Mouse (Mus musculus) heart, adult 11 months (tissue): ENCODE results near the gene Fnbp1.
"Not testable (repeated sequence)": the region's sequence is repeated elsewhere in the genome, so short reads cannot be mapped to it uniquely, and the experiment has no call there.

Experiments used
- DNase-seq: peaks from one replicate; pipeline ENCODE4 v3.0.0; 2022

Fnbp1 gene

DNA sequence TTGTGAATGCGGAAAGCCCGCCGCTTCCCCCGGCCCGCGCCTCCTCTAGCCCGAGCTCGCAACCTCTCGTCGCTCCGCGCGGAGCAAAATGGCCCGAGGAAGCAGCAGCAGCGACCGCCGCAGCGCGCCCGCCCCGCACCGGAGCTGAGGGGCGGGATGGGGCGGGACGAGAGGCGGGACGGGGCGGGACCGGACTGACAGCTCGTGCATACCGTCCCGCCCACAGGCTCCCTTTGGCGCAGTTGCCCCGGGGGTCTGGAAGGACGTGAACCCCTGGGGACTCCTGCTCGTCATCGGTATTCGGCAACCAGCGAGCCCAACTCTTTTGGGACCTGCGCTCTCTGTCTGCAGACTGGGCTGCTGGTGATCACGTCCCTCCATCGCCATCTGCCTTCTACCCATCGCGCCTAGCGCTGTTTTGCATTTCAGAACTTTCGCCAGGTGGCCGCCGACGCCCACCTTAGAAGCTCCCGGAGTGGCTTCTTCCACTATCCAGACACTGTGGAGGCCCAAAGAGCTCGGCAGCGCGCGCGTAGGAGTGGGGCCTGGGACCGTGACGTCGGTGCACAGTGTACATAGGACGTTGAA is at the start of gene Fnbp1:
Fnbp1 (minus strand) TSS at position 142 of the 588 bp plus-strand sequence.
- DNase-seq = peak; percentile 99

DNA sequence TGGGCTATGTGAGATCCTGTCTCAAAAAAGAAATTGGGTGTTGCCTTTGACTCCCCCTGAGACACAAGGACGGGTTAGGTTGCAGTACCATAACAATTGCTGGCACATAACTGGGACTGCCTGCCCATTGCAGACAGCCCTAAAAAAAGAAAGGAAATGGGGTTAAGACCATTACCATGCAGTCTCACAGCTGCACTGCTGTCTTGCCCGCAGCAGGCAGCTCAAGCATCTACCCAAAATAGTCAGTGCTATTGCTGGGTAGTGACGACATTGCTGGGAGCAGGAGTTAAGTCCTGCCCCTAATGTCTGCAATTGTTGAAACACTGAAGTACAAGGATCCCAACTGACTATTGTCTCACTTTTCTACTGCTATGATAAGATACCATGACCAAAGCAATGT is 47.8 kb upstream of the Fnbp1 start:
- no peak for DNase-seq

DNA sequence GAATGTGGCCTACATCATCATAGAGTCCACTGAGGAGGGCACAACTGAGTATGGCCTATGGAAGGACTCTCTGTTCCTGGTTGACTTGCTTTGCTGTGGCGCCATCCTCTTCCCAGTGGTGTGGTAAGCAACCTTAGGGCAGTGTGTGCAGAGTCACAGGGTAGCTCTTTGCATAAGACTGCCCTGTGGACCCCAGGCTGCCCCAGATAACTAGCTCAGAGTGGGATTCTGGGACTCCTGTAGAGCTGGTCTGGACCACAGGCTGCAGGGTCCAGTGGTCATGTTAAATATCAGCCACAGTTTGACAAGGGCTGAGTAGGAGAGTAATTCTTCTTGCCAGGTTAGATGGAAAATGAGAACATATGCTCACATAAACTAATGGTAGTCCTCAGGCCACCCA is 46.9 kb upstream of the Fnbp1 start:
- DNase-seq = no peak

DNA sequence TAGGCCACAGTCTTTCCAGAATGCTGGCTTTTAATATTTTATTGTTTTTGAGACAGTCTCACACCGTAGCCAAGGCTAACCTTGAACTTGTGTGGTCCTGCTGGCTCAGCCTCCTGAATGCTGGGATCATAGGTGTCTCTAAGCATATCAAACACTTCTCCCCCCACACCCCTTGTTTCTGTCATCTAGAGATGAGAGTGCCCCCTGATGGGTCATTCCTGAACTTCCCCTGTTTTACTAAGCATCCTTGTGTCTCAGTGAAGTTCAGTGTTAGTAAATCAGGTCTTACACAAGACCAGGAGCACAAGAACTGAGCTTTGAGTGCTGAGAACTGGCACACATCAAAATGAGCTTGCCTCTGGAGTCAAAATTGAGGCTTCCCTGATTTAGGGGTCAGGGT is 42.0 kb upstream of the Fnbp1 start:
- no peak for DNase-seq

DNA sequence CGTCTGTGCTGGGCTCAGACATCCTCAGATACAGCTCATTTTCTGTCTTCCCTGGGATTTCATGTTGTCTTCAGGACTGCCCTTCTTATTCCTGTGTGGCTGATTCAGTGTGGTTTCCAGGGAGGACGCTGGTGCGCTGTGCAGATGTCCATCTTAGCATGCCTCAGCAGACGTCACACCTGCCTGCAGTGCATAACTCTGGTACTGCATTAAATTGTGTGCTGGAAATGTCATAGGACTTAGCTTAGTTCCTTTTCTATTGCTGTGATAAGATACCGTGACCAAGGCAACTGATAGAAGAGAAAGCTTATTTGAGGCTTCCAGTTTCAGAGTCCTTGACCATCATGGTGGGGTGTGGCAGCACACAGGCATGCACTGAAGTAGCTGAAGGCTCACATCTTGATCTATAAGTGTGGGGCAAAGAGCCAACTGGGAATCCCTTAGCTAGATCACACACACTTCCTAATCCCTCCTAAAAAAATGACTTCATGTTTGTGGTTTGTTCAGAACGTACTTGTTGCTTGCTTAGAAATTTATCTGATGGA is 41.0 kb upstream of the Fnbp1 start:
- no peak for DNase-seq

DNA sequence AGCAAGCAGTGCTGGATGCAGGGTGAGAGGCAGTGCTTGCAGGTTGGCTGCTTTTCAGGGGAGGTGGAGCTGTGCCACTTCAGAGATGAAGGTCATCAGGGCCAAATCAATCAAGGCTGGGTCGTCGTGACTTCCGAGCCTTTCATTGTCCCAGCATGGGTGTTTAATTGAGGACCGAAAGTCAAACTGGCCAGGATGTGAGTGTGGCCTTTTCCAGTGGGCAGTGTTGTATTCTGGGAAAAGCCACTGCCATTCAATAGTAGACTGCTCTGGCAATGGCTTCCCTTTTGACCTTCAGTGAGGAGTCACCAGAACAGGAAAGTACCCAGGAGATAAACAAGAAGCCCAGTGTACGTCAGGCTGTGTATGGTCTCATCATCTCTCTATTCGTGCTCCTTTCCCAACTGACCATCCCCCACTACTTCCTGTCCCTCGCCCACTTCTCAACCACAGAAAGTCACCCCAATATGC is 38.3 kb upstream of the Fnbp1 start:
- no peak for DNase-seq

DNA sequence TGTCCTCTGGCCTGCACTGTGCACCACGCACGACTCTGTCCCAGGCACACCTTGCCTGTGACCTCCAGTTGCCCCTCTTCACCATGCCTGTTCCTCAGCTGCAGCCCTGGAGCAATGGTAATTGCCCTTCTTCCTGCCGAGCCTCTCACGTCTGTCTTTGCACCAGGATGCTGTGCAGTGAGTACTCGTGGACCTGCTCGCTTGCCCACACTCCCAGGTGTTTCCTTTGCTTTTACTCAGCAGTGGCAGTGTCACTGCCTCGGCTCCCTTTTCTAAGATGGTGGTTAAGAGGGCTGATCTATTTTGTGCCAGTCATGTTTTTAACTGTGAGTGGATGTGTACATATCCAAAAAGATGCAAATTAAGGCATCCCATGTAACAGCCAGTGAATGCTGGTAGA is 37.7 kb upstream of the Fnbp1 start:
- no peak for DNase-seq

DNA sequence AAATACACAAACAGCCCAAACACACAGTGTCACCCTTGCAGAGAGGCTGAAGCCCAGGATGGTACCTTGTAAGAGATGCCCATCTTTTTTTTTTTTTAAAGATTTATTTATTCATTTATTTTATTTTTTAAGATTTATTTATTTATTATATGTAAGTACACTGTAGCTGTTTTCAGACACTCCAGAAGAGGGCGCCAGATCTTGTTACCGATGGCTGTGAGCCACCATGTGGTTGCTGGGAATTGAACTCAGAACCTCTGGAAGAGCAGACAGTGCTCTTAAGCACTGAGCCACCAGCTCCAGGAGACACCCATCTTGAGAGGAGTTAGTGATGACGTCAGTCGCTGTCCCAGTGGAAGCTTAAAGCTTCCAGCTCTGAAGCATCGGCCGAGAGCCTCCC is 36.8 kb upstream of the Fnbp1 start:
- DNase-seq = not testable (repeated sequence)

DNA sequence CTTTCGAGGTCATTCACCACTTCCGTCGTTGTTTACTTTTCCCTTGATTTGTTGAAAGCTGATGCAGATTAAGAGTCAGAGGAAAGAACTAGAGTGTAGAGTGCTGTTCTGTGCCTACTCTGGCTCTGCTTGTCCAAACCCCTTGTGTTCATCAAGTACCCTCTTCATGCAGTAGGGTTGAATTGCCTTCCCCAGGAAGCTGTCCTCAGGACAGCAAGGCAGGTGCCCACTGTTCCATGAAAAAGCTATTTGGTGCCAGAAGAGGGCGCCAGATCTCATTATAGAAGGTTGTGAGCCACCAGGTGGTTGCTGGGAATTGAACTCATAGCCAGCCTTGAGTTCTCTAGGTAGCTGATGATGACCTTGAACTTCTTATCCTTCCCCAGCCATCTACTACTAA is 31.5 kb upstream of the Fnbp1 start:
- DNase-seq = no peak

DNA sequence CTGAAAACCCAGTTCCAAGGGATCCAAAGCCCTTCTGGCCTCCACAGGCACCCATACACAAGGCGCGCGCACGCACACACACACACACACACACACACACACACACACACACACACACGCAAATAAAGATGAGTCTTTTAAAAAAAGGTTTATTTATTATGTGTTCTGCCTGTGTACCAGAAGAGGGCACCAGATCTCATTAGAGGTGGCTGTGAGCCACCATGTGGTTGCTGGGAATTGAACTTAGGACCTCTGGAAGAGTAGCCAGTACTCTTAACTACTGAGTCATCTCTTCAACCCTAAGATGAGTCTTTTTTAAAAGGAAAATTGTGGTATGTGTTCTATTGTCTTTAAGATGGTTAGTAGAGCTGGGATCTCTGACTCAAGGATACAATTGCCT is 30.7 kb upstream of the Fnbp1 start:
- DNase-seq = no peak

DNA sequence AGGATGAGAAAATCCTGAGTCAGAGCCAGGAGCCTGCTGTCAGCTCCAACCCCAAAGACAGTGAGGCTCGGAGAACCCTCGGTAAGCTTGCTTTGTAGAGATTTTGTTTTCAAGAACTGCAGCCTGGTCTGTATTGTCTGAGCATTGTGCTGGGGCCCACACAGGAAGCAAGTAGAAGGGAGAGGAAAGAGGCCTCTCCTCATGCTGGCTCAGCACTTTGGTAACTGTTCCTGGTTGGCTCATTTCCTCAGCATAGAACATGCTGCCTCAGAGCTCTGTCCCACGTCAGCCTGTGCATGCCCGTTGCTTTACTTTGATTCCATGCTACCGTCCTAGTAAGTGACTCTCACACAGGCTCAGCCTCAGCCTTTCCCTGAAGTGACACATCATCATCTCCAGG is 30.2 kb upstream of the Fnbp1 start:
- peak; percentile 97 for DNase-seq

DNA sequence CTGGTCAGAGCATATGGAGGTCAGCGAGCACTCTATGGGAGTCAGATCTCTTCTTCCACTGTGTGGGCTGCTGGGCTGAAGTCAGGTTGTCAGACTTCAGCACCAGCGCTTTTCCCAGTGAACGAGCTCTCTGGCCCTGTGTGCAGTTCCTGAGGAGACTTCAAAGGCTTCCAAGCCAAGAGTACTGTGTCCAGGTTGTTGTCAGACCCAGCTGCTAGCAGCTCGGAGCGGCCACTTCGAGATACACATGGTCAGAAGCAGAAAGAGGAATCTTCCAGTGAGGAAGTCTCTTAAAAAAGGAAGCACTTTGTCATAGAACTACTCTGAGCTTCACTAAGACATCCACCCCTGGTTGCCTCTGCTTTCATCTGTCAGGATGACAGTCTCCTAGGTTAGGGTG is 28.4 kb upstream of the Fnbp1 start:
- DNase-seq = no peak

DNA sequence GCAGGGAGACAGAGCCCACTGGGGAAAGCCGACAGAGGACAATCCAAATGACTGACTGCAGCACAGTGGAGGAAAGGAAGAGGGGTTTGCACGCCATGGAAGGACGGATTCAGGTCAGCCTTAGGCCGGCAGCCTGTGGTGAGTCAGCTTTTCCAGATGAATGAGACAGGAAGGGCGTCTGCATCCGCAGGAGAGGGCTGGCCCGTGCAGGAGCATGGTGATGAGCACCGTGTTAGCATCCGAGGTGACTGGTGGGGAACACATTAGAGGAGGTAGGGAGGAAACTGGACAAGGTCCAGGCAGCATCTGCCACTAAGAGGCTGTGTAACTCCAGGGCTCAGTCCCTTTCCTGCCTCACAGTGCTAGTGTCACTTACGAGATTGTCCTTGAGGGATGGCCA is 27.2 kb upstream of the Fnbp1 start:
- peak; percentile 98 for DNase-seq

DNA sequence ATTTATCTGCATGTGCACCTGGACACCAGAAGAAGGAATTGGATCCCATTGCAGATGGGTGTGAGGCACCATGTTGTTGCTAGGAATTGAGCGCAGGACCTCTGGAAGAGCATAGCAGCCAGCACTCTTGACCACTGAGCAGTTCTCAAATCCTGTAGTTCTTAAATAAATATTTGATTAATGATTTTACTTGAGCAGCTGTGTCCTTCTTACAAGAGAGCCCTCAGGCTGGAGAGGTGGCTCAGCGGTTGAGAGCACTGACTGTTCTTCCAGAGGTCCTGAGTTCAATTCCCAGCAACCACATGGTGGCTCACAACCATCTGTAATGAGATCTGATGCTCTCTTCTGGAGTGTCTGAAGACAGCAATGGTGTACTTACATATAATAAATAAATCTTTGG is 25.8 kb upstream of the Fnbp1 start:
- not testable (repeated sequence) for DNase-seq

DNA sequence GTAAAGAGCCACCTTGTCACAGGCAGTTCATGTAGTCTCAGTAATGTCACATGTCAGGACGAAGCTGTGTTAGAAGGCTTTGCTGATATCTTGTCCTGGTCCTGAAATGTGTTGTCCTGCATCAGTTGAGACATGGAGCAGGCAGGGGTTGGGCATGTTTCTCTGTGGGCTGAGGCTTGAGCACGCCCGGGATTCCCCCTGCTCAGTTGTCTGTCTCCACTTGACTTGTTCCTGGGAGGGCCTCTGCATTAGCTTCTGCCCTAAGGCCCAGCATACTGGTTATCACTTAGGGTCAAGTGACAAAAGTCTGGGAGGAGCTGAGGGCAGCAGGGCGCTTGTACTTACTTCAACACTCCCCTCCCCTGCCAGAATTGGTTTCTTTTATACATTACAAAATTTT is 23.7 kb upstream of the Fnbp1 start:
- DNase-seq = peak; percentile 92

DNA sequence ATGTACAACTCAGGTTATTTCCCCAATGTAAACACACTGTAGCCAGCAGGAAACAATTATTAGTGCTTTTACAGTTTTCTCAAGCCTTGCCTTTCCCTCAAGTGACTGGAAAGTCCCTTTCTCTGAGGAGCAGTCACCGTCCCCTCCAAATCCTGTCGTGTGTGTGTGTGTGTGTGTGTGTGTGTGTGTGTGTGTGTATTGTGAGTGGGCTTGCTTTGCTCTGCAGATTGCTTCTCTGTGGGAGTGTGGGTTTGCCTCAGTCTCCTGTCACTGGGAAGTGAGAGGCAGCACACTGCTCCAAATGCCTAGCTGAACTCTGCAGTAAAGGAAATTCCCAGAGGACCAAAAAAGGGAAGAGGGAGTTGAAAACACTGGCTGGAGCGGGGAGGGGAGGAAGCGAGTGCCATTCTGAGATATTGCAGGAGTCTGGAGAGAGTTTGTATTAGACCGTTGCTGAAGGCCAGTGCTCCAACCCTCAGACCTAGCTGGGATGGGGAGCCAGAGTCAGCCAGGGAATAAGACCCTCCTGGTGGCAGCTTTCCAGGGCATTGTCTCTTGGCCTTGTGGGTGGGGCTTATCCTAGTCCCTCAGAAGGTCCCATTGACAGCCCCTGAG is 23.1 kb upstream of the Fnbp1 start:
- peak; percentile 96 for DNase-seq

DNA sequence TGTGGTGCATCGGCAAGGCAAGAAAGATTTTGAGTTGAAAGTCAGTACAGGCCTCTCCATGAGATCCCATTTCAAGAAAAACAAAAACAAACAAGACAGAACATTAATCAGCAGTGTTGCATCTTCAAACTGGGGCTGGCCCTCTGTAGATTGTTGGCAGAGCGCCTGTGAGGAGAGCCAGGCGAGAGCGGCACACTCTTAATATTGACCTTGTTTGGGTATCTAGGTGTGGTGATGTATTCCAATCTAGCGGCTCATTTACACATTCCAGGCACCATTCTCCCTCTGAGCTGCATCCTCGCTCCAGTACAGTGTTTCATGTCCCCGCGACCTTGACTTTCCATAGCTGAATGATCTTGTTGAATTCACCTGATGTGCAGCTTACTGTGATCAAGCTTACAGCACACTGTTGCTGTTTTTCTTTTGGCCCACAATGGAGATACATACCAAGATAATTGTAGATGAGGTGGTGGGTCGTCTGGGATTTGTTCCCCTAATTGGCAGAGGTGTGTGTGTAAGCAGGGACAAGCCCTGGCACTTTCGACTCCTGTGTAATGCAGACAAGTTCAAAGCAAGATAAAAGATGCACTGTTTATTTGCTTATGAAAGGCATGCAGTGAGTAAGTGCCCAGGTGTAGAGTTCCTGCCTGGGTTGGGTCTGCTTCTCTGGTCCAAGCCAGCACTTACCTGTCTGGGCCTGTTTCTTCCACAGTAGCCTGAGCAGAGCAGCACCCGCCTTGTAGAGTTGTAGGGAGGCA is 21.7 kb upstream of the Fnbp1 start:
- no peak for DNase-seq

DNA sequence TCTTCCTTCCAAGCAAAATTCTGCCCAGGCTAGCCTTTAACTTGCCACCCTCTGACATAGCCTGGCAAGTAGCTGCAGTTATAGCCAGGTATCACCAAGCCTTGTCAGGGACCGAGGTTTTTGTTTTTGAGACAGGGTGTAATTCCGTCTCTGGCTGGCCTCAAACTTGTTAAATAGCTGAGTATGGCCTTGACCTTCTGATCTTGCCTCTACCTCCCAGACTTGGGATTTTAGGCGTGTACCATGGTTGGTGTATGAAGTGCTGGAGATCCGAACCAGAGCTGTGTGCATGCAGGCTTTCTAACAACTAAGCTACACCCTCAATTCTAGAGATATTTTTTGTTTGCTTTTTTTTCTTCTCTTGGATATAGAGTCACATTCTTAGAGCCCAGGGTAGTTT is 19.8 kb upstream of the Fnbp1 start:
- DNase-seq = no peak

DNA sequence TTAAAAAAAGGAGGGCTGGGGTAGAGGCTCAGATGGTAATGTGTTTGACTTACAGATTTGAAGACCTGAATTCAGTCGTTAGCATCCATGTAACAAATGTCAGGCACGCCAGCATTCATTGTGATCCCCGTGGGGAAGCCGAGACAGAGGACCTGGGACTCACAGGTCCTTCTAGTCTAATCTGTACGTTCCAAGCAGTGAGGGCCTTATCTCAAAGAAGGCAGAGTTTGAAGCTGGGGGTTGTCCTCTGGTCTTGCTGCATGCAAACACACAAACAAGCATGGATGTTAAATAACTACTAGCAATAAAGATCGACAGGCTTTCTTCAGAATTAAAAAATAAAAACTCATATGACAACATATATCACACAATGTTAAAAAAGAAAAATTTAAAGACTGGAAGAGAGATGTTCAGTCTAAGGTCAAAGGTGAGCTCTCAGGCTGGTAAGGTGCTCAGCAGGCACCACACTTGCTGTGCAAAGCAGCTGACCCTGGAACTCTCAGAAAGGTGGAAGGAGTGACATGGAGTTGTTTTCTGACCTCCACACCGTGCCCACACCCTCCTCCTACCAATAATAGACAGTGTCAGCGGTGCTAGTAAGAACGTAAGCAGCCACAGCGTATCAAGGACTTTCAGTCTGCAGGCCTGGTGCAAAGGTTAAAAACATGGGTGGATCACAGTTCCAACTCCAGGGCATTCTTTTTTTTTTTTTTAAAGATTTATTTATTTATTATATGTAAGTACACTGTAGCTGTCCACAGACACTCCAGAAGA is 18.5 kb upstream of the Fnbp1 start:
- no peak for DNase-seq

DNA sequence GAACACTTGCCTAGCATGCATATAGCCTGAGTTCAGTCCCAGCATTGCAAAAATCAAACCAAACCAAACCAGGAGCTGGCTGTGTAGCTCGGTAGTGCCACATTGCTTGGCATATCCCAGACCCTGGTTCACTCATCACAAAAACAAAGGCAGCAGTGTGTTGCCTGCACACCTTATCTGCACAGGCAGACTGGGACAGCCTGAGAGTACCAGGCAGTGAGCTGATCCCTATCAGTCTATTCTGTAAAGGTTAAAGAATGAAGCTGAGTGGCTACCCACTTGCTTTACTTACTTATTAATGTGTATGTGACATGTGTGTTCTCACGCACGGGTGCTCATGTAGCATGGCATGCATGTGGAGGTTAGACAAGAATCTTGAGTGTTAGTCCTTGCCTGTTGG is 15.0 kb upstream of the Fnbp1 start:
- no peak for DNase-seq

DNA sequence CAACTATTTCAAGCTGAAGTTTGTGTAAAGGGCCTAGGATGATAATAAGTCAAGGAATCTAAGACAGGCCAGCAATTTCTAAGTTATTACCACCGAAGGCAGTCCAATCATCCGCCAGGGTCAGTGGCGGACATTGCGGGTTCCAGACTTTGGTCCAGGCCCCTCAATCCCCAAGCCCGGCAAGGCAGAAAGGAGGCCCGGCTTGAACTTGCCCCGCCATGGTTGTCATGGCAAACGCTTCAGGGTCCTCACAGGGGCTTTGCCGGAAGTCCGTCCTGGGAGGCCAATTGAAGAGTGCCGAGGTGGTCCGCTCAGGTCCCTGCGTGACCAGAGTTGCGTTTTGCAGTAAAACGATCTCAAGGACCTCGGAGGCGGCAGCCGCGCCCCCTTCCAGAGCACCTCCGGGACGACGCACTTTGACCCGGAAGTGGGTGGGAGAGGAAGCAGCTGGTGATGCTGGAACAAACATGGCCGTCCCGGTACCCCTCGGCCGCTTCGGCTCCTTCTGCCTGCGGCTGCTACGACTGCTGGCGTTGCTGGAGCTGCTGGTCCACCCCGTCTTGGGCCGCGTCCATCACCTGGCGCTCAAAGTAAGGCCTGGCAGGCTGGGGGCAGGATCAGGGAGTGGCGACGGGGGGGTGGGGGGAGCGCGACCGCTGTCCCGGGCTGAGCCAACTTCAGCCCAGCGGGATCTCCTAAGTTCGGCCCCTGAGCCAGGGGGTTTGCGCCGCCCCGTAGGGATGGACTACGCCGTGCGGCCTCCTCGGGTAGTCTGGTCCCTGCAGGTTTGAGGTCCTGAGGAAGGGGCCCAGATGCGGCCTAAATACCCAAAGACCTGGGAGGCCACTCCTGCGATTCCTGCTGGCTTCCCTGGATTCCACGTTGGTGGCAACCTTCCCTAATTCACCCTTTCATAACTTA is 10.3 kb upstream of the Fnbp1 start, which contains the start of gene Gpr107:
Gpr107 (plus strand) TSS at position 425 of the 921 bp plus-strand sequence.
- DNase-seq = peak; percentile 99

DNA sequence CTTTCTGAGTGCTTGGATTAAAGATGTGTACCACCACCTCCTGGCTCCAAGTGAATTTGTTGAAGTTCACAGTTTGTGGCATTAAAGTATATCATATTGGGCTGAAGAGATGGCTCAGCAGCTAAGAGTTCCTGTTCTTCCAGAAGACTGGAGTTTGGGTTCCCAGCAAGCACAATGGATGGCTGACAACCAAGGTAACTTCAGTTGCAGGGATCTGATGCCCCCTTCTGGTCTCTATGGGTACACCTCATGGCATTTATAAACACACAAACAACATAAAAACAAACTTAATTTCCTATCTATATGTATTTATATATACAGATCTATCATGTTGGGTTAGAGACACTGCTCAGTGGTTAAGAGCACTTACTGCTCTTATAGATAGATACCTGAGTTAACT is 9.0 kb upstream of the Fnbp1 start:
- no peak for DNase-seq
